ENCODE assay signal across 31 mouse cellular contexts in the genomic region with DNA sequence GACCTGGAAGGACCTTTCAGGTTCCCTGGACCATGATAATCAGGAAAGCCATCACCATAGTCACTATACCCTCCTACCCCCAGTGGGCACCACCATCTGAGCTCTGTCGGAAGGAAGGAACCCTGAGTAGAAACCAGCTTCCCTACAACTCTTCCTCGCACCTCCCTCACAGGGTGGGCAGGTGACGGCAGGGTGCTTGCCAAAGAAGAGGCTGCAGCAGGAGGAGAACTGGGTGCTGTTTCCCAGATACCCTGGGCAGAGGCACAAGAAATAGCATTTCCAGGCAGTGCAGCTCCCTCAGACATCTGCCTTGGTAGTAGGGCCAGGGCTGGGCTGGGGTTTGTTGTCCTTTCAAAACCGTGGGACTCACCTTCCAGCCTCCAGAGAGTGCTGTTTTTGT. TPM values are rescaled to one million over a fixed set of nuclear protein-coding genes. Genes with fewer than 3 reads are reported as not detected.
DNase-seq lines count a peak whose midpoint lies in the region; ATAC-seq and TF ChIP-seq lines count a peak whose summit lies in the region.
"Had no signal": no experiment of that assay in that cellular context is flagged by ENCODE, and none has a peak within 500 bp of the region (broad histone marks: within the 10 kb centered on the region; RNA-seq: fewer than 3 reads in every experiment).

No protein-coding gene starts in this region.

- DNase-seq in frontal cortex, adult 2 months (ENCODE audit: extremely low spot score in 1 of 2, low spot score in 1 of 2) = peak; percentile 67 to 78
- DNase-seq in frontal cortex, postnatal 14 days (ENCODE audit: low spot score in 2 of 2) = no peak
- no peak for DNase-seq in midbrain, embryonic 10.5 days (ENCODE audit: low spot score)
- no peak for DNase-seq in midbrain, embryonic 11.5 days (ENCODE audit: low spot score, missing footprints)
- peak; percentile 61 to 83 for DNase-seq in left cerebral cortex, postnatal 36 days (ENCODE audit: low spot score in 2 of 2)
- no peak for DNase-seq in hindbrain, postnatal 0 days (ENCODE audit: low spot score)
- DNase-seq: adrenal gland, adult 8-10 months; cerebellum, adult 8-10 months; cerebellum, postnatal 25 days; gastrocnemius, postnatal 10 days; heart, postnatal 10 days; kidney, adult 18-20 months; kidney, postnatal 25 days; lung, embryonic 14.5 days; lung, postnatal 14 days; thymus, postnatal 25 days had no signal

- no peaks in the 10 kb centered on the region for H3K27me3 ChIP-seq in midbrain, embryonic 10.5 days (ENCODE audit: low read depth, poor library complexity, severe bottlenecking)
- H3K27me3 ChIP-seq in midbrain, embryonic 11.5 days (ENCODE audit: control insufficient read depth, insufficient read depth, low read length) = no peaks in the 10 kb centered on the region
- H3K27me3 ChIP-seq in hindbrain, postnatal 0 days (ENCODE audit: insufficient read depth, low read length) = no peaks in the 10 kb centered on the region
- H3K27me3 ChIP-seq in forebrain, embryonic 13.5 days = no peaks in the 10 kb centered on the region
- H3K27me3 ChIP-seq: embryonic facial prominence, embryonic 15.5 days; hindbrain, embryonic 15.5 days; kidney, embryonic 15.5 days; limb, embryonic 12.5 days; neural tube, embryonic 12.5 days; stomach, embryonic 15.5 days had no signal

- H3K4me3 ChIP-seq in midbrain, embryonic 10.5 days = no peak overlapping the region
- H3K4me3 ChIP-seq in midbrain, embryonic 11.5 days (ENCODE audit: low read depth, low read length) = no peak overlapping the region
- H3K4me3 ChIP-seq in hindbrain, postnatal 0 days (ENCODE audit: low read length) = no peak overlapping the region
- no peak overlapping the region for H3K4me3 ChIP-seq in forebrain, embryonic 13.5 days
- H3K4me3 ChIP-seq: embryonic facial prominence, embryonic 10.5 days; embryonic facial prominence, embryonic 15.5 days; forebrain, embryonic 12.5 days; heart, embryonic 13.5 days; hindbrain, embryonic 15.5 days; kidney, embryonic 15.5 days; left cerebral cortex, adult 2 months; limb, embryonic 12.5 days; liver, embryonic 15.5 days; midbrain, embryonic 12.5 days; myocyte; neural tube, embryonic 12.5 days; stomach, embryonic 15.5 days had no signal

- H3K4me2 ChIP-seq in midbrain, embryonic 11.5 days = no peak overlapping the region
- no peak overlapping the region for H3K4me2 ChIP-seq in hindbrain, postnatal 0 days (ENCODE audit: low read depth, low read length)
- H3K4me2 ChIP-seq in forebrain, embryonic 13.5 days = no peak overlapping the region
- H3K4me2 ChIP-seq: embryonic facial prominence, embryonic 15.5 days; forebrain, embryonic 12.5 days; heart, embryonic 13.5 days; hindbrain, embryonic 15.5 days; kidney, embryonic 15.5 days; limb, embryonic 12.5 days; liver, embryonic 15.5 days; lung, embryonic 14.5 days; midbrain, embryonic 12.5 days; neural tube, embryonic 12.5 days; stomach, embryonic 15.5 days had no signal

- intact Hi-C loops in left cerebral cortex, postnatal 36 days (cut with DNase I) = no loop called here

- TF ChIP-seq CTCF in hindbrain, postnatal 0 days (IDR thresholded peaks at IDR 0.05; ENCODE audit: low read depth) = no peak

- no peak for ATAC-seq in midbrain, embryonic 11.5 days (ENCODE audit: low FRiP score)
- no peak for ATAC-seq in hindbrain, postnatal 0 days
- ATAC-seq in forebrain, embryonic 13.5 days = no peak

- H3K36me3 ChIP-seq in midbrain, embryonic 10.5 days = 0 out of 2 replicates have a peak, but pooled peaks cover 4% of the 10 kb centered on the region
- H3K36me3 ChIP-seq in midbrain, embryonic 11.5 days (ENCODE audit: control insufficient read depth, insufficient read depth, low read length) = no peaks in the 10 kb centered on the region
- H3K36me3 ChIP-seq in hindbrain, postnatal 0 days (ENCODE audit: insufficient read depth, low read length) = peaks cover 9% of the 10 kb centered on the region; the same call in 1 of the 2 replicates
- no peaks in the 10 kb centered on the region for H3K36me3 ChIP-seq in forebrain, embryonic 13.5 days (ENCODE audit: poor library complexity, severe bottlenecking)
- H3K36me3 ChIP-seq: embryonic facial prominence, embryonic 10.5 days; embryonic facial prominence, embryonic 15.5 days; forebrain, embryonic 12.5 days; G1E; heart, embryonic 13.5 days; limb, embryonic 12.5 days; liver, embryonic 15.5 days; midbrain, embryonic 12.5 days; stomach, embryonic 15.5 days had no signal

- H3K9ac ChIP-seq in midbrain, embryonic 11.5 days (ENCODE audit: low read length) = no peak overlapping the region
- no peak overlapping the region for H3K9ac ChIP-seq in hindbrain, postnatal 0 days (replicated peaks; ENCODE audit: low read length)
- H3K9ac ChIP-seq in forebrain, embryonic 13.5 days = no peak overlapping the region
- H3K9ac ChIP-seq: embryonic facial prominence, embryonic 15.5 days; forebrain, embryonic 12.5 days; heart, embryonic 13.5 days; hindbrain, embryonic 15.5 days; kidney, embryonic 15.5 days; limb, embryonic 12.5 days; liver, embryonic 15.5 days; lung, embryonic 14.5 days; midbrain, embryonic 12.5 days; neural tube, embryonic 12.5 days; stomach, embryonic 15.5 days had no signal

- WGBS in midbrain, embryonic 10.5 days = 83% methylated on average over 4 of the region's 4 CpGs
- 71% methylated on average over 4 of the region's 4 CpGs for WGBS in midbrain, embryonic 11.5 days
- 81% methylated on average over 4 of the region's 4 CpGs for WGBS in hindbrain, postnatal 0 days
- WGBS in forebrain, embryonic 13.5 days = 74% methylated on average over 4 of the region's 4 CpGs

- peaks cover 43% of the 10 kb centered on the region for H3K4me1 ChIP-seq in midbrain, embryonic 10.5 days
- peaks cover 7% of the 10 kb centered on the region for H3K4me1 ChIP-seq in midbrain, embryonic 11.5 days (ENCODE audit: control insufficient read depth, insufficient read depth, low read length)
- H3K4me1 ChIP-seq in hindbrain, postnatal 0 days (ENCODE audit: insufficient read depth, low read length) = peaks cover 16% of the 10 kb centered on the region
- H3K4me1 ChIP-seq in forebrain, embryonic 13.5 days = peaks cover 26% of the 10 kb centered on the region

- H3K27ac ChIP-seq in midbrain, embryonic 10.5 days (replicated peaks) = 0 out of 2 replicates have a peak overlapping the region, but pooled peaks have one; percentile 19
- no peak overlapping the region for H3K27ac ChIP-seq in midbrain, embryonic 11.5 days (ENCODE audit: low read depth, low read length)
- no peak overlapping the region for H3K27ac ChIP-seq in hindbrain, postnatal 0 days
- no peak overlapping the region for H3K27ac ChIP-seq in forebrain, embryonic 13.5 days
- H3K27ac ChIP-seq: embryonic facial prominence, embryonic 10.5 days; embryonic facial prominence, embryonic 15.5 days; forebrain, embryonic 12.5 days; heart, embryonic 13.5 days; hindbrain, embryonic 15.5 days; kidney, embryonic 15.5 days; limb, embryonic 12.5 days; liver, embryonic 15.5 days; midbrain, embryonic 12.5 days; neural tube, embryonic 12.5 days; stomach, embryonic 15.5 days had no signal

- no peaks in the 10 kb centered on the region for H3K9me3 ChIP-seq in midbrain, embryonic 10.5 days (replicated peaks)
- H3K9me3 ChIP-seq in midbrain, embryonic 11.5 days (ENCODE audit: control insufficient read depth, low read length) = no peaks in the 10 kb centered on the region
- no peaks in the 10 kb centered on the region for H3K9me3 ChIP-seq in hindbrain, postnatal 0 days (ENCODE audit: low read length)
- H3K9me3 ChIP-seq in forebrain, embryonic 13.5 days (replicated peaks) = no peaks in the 10 kb centered on the region
- H3K9me3 ChIP-seq: embryonic facial prominence, embryonic 10.5 days; embryonic facial prominence, embryonic 15.5 days; forebrain, embryonic 12.5 days; G1E; heart, embryonic 13.5 days; hindbrain, embryonic 15.5 days; kidney, embryonic 15.5 days; limb, embryonic 12.5 days; liver, embryonic 15.5 days; midbrain, embryonic 12.5 days; neural tube, embryonic 12.5 days; stomach, embryonic 15.5 days had no signal

RNA-seq across cellular contexts. Expression of gene Spock2, which starts 14.6 kb away (rescaled TPM):
- 362 and 366 TPM in 2 replicates for polyA plus RNA-seq in frontal cortex, adult 2 months (2012; rRNA removed)
- polyA plus RNA-seq in midbrain, embryonic 10.5 days (2016; fragmentation: Nextera tagmentation; extraction: Ambion mirVana) = 7.9 and 16.0 TPM in 2 replicates
- 11.2 and 12.2 TPM in 2 replicates for polyA plus RNA-seq in midbrain, embryonic 11.5 days (2014; fragmentation: Nextera tagmentation; extraction: Ambion mirVana)
- 100 to 1,000 TPM; 562 to 569 TPM for total RNA-seq in left cerebral cortex, postnatal 36 days (2021)
- total RNA-seq in hindbrain, postnatal 0 days (2014; rRNA removed) = 283 and 297 TPM in 2 replicates
- 98.0 and 106 TPM in 2 replicates for polyA plus RNA-seq in hindbrain, postnatal 0 days (2015; fragmentation: Nextera tagmentation; extraction: Ambion mirVana)
- polyA plus RNA-seq in forebrain, embryonic 13.5 days (2015; fragmentation: Nextera tagmentation; extraction: Ambion mirVana) = 19.7 and 25.9 TPM in 2 replicates
- total RNA-seq: G1E had no signal
- polyA plus RNA-seq: G1E had no signal

Comparison
In these comparisons a context has a peak if more than half of its experiments do, and no peak if none do; other contexts are left out.
1. DNase-seq: peak in frontal cortex, adult 2 months (2 of 2) and left cerebral cortex, postnatal 36 days (2 of 2); none in frontal cortex, postnatal 14 days (0 of 2), midbrain, embryonic 10.5 days (single experiment), midbrain, embryonic 11.5 days (single experiment) and hindbrain, postnatal 0 days (single experiment).